In genomic region chr10:17721602-17722121, GRCm38 (mm10) we compare ENCODE assay signal across 8 mouse cellular contexts. TPM values are rescaled to one million over a fixed set of nuclear protein-coding genes. Genes with fewer than 3 reads are reported as not detected.
DNase-seq lines count a peak whose midpoint lies in the region; ATAC-seq and TF ChIP-seq lines count a peak whose summit lies in the region.

No protein-coding gene starts in this region.

- peak overlapping the region; percentile 87 for H3K4me3 ChIP-seq in forebrain, embryonic 11.5 days (ENCODE audit: low read depth, low read length)
- peak overlapping the region; percentile 86 for H3K4me3 ChIP-seq in limb, embryonic 15.5 days
- H3K4me3 ChIP-seq in midbrain, postnatal 0 days (ENCODE audit: low read depth, low read length) = peak overlapping the region; percentile 94

- ATAC-seq in forebrain, embryonic 11.5 days (replicated peaks; ENCODE audit: low FRiP score) = peak; percentile 1
- ATAC-seq in limb, embryonic 15.5 days (ENCODE audit: insufficient number of reproducible peaks, low FRiP score, low TSS enrichment, low read depth) = peak; percentile 5; the same call in 1 of the 2 replicates
- ATAC-seq in midbrain, postnatal 0 days (ENCODE audit: low FRiP score) = no peak

- H3K4me2 ChIP-seq in forebrain, embryonic 11.5 days (ENCODE audit: low read depth, low read length, severe bottlenecking) = peak overlapping the region; percentile 66
- H3K4me2 ChIP-seq in limb, embryonic 15.5 days = peak overlapping the region; percentile 84
- H3K4me2 ChIP-seq in midbrain, postnatal 0 days (ENCODE audit: low read depth, low read length, poor library complexity, severe bottlenecking) = peak overlapping the region; percentile 74

- peak overlapping the region; percentile 99 for H3K27ac ChIP-seq in forebrain, embryonic 11.5 days (ENCODE audit: low read depth, low read length)
- peak overlapping the region; percentile 100 for H3K27ac ChIP-seq in limb, embryonic 15.5 days
- H3K27ac ChIP-seq in midbrain, postnatal 0 days (ENCODE audit: low read depth, low read length) = peak overlapping the region; percentile 100

- WGBS in forebrain, embryonic 11.5 days = under 1% methylated on average over 21 of the region's 21 CpGs
- under 1% methylated on average over 21 of the region's 21 CpGs for WGBS in limb, embryonic 15.5 days
- WGBS in midbrain, postnatal 0 days = 0% methylated on average over 21 of the region's 21 CpGs

- H3K27me3 ChIP-seq in forebrain, embryonic 11.5 days (ENCODE audit: control insufficient read depth, insufficient read depth, low read length) = no peaks in the 10 kb centered on the region
- H3K27me3 ChIP-seq in limb, embryonic 15.5 days = no peaks in the 10 kb centered on the region
- H3K27me3 ChIP-seq in midbrain, postnatal 0 days (ENCODE audit: insufficient read depth, low read length) = no peaks in the 10 kb centered on the region

- peak; percentile 33 for DNase-seq in ovary, postnatal 14 days (ENCODE audit: low spot score)
- DNase-seq in ovary, postnatal 10 days (ENCODE audit: low spot score) = no peak
- DNase-seq in Muller cell, postnatal 12 days (ENCODE audit: inconsistent ontology term) = peak; percentile 58
- DNase-seq in forebrain, embryonic 11.5 days (ENCODE audit: low spot score) = no peak
- peak; percentile 32 for DNase-seq in heart, postnatal 4 days
- peak; percentile 53 for DNase-seq in midbrain, postnatal 0 days (ENCODE audit: low spot score)
- DNase-seq in urinary bladder, postnatal 36 days (ENCODE audit: low spot score in 2 of 2) = no peak

- no peak for TF ChIP-seq CTCF in midbrain, postnatal 0 days (IDR thresholded peaks at IDR 0.05)

- no peaks in the 10 kb centered on the region for H3K4me1 ChIP-seq in forebrain, embryonic 11.5 days (replicated peaks; ENCODE audit: control insufficient read depth, insufficient read depth, low read length)
- peaks cover 20% of the 10 kb centered on the region; the same call in 1 of the 2 replicates for H3K4me1 ChIP-seq in limb, embryonic 15.5 days
- H3K4me1 ChIP-seq in midbrain, postnatal 0 days (ENCODE audit: insufficient read depth, low read length) = 0 out of 2 replicates have a peak, but pooled peaks cover 3% of the 10 kb centered on the region

- no peaks in the 10 kb centered on the region for H3K9me3 ChIP-seq in forebrain, embryonic 11.5 days (ENCODE audit: control insufficient read depth, low read length)
- H3K9me3 ChIP-seq in limb, embryonic 15.5 days = no peaks in the 10 kb centered on the region
- no peaks in the 10 kb centered on the region for H3K9me3 ChIP-seq in midbrain, postnatal 0 days (ENCODE audit: low read length)

- no peaks in the 10 kb centered on the region for H3K36me3 ChIP-seq in forebrain, embryonic 11.5 days (ENCODE audit: control insufficient read depth, insufficient read depth, low read length)
- H3K36me3 ChIP-seq in limb, embryonic 15.5 days = no peaks in the 10 kb centered on the region
- H3K36me3 ChIP-seq in midbrain, postnatal 0 days (ENCODE audit: insufficient read depth, low read length) = no peaks in the 10 kb centered on the region

- peak overlapping the region; percentile 96 for H3K9ac ChIP-seq in forebrain, embryonic 11.5 days (ENCODE audit: low read length)
- peak overlapping the region; percentile 41 for H3K9ac ChIP-seq in limb, embryonic 15.5 days
- H3K9ac ChIP-seq in midbrain, postnatal 0 days (replicated peaks; ENCODE audit: low read length, poor library complexity, severe bottlenecking) = peak overlapping the region; percentile 37

RNA-seq across cellular contexts. Expression of gene Cited2, which starts 1.4 kb away (rescaled TPM):
- polyA plus RNA-seq in forebrain, embryonic 11.5 days (2014; fragmentation: Nextera tagmentation; extraction: Ambion mirVana) = 62.9 and 64.9 TPM in 2 replicates
- 10 to 100 TPM; 20.9 to 22.8 TPM for total RNA-seq in heart, postnatal 4 days (2021)
- polyA plus RNA-seq in limb, embryonic 15.5 days (2015; fragmentation: Nextera tagmentation; extraction: Ambion mirVana) = 37.5 and 38.2 TPM in 2 replicates
- 72.1 and 107 TPM in 2 replicates for total RNA-seq in midbrain, postnatal 0 days (2014; rRNA removed)
- polyA plus RNA-seq in midbrain, postnatal 0 days (2015; fragmentation: Nextera tagmentation; extraction: Ambion mirVana) = 44.6 and 48.2 TPM in 2 replicates

Comparison
In these comparisons a context has a peak if more than half of its experiments do, and no peak if none do; other contexts are left out.
1. DNase-seq: peak in ovary, postnatal 14 days (single experiment), Muller cell, postnatal 12 days (single experiment), heart, postnatal 4 days (single experiment) and midbrain, postnatal 0 days (single experiment); none in ovary, postnatal 10 days (single experiment), forebrain, embryonic 11.5 days (single experiment) and urinary bladder, postnatal 36 days (0 of 2).
2. H3K9ac ChIP-seq: peak in every context shown above with its lines; median percentile 96 in forebrain, embryonic 11.5 days; 41 in limb, embryonic 15.5 days; 37 in midbrain, postnatal 0 days.
3. Peak in every context shown above with its lines, with median percentiles within 50 percentile points of each other: H3K27ac ChIP-seq, H3K4me2 ChIP-seq and H3K4me3 ChIP-seq.